Mouse (Mus musculus) adipose tissue, adult 10 weeks (tissue): Measurements from ENCODE around the gene Olfr920. TPM values are rescaled to one million over a fixed set of nuclear protein-coding genes. Genes with fewer than 3 reads are reported as not detected.

Experiments
- polyA plus RNA-seq: library from polyadenylated mRNA; stranded (reverse); fragments of 350-450 nt; fragmentation: Illumina TruSeq; extraction: RNeasy Lipid Tissue Mini Kit (QIAGEN cat#74804); gene quantifications from one replicate; pipeline ENCODE4 v1.2.3, GENCODE M21; 2014; ENCODE audit warnings: low read depth, low replicate concordance

Olfr920 gene
- 0.37 TPM for polyA plus RNA-seq

GRCm38 (mm10) chr9:38751999-38752398 is at the start of gene Olfr920:
Gene Olfr920, plus strand, starts transcription at chr9:38752299.

GRCm38 (mm10) chr9:38718102-38718501 is 34.0 kb upstream of the Olfr920 start, which contains the start of gene Vwa5a:
Gene Vwa5a, plus strand, starts transcription at chr9:38718268.

GRCm38 (mm10) chr9:38772768-38773167 is 20.7 kb downstream of the Olfr920 start, which contains the start of gene Olfr921:
Gene Olfr921, plus strand, starts transcription at chr9:38773068.

Other genes with a start within 250 kb of the Olfr920 start
- gene Olfr911-ps1, start 230.7 kb upstream of the Olfr920 start, polyA plus RNA-seq, result not detected
- not detected for gene Olfr910, start 214.4 kb upstream of the Olfr920 start, polyA plus RNA-seq
- not detected for gene Olfr912, start 172.1 kb upstream of the Olfr920 start, polyA plus RNA-seq
- gene Olfr913, start 159.5 kb upstream of the Olfr920 start, polyA plus RNA-seq, result not detected
- gene Olfr914, start 147.2 kb upstream of the Olfr920 start, polyA plus RNA-seq, result not detected
- gene Olfr916, start 92.4 kb upstream of the Olfr920 start, polyA plus RNA-seq, result not detected
- gene Olfr917, start 86.5 kb upstream of the Olfr920 start, polyA plus RNA-seq, result not detected
- gene Olfr918, start 77.7 kb upstream of the Olfr920 start, polyA plus RNA-seq, result not detected
- gene Olfr919, start 48.6 kb upstream of the Olfr920 start, polyA plus RNA-seq, result not detected
- 28.2 TPM for gene Vwa5a, start 34.0 kb upstream of the Olfr920 start, polyA plus RNA-seq
- gene Olfr921, start 20.8 kb downstream of the Olfr920 start, polyA plus RNA-seq, result not detected
- gene Olfr922, start 62.3 kb downstream of the Olfr920 start, polyA plus RNA-seq, result not detected
- not detected for gene Olfr923, start 74.2 kb downstream of the Olfr920 start, polyA plus RNA-seq
- gene Olfr924, start 92.2 kb downstream of the Olfr920 start, polyA plus RNA-seq, result not detected
- not detected for gene Olfr26, start 102.8 kb downstream of the Olfr920 start, polyA plus RNA-seq
- not detected for gene Olfr926, start 124.8 kb downstream of the Olfr920 start, polyA plus RNA-seq
- gene Olfr930, start 177.5 kb downstream of the Olfr920 start, polyA plus RNA-seq, result not detected
- not detected for gene Olfr933, start 220.0 kb downstream of the Olfr920 start, polyA plus RNA-seq
- gene Olfr934, start 236.0 kb downstream of the Olfr920 start, polyA plus RNA-seq, result not detected
- not detected for gene Olfr935, start 247.4 kb downstream of the Olfr920 start, polyA plus RNA-seq